Mouse (Mus musculus) limb, embryonic 14.5 days (tissue): Measurements from ENCODE around the gene Gm3376. TPM values are rescaled to one million over a fixed set of nuclear protein-coding genes. Genes with fewer than 3 reads are reported as not detected.
"Not testable (repeated sequence)": the region's sequence is repeated elsewhere in the genome, so short reads cannot be mapped to it uniquely, and the experiment has no call there.

Source experiments
- ATAC-seq: fragments of 200-750 bp; cut with Nextera tagmentation; 2 replicates; pipeline ENCODE4 v1.8.0; 2017; ENCODE audit warnings: low read depth, moderate number of reproducible peaks, moderate TSS enrichment; ENCODE audit not compliant: low FRiP score
- DNase-seq: peaks from one replicate; pipeline ENCODE4 v3.0.0-alpha.2; 2015; ENCODE audit warnings: low spot score
- H3K27ac ChIP-seq: fragments of 300-500 bp; sonication (generic); replicated peaks from 2 replicates; pipeline ENCODE4 v1.5.1; 2014; ENCODE audit warnings: low read depth, mild to moderate bottlenecking, low read length, moderate library complexity, mixed read lengths
- H3K27me3 ChIP-seq: fragments of 300-500 bp; sonication (generic); 2 replicates; pipeline ENCODE4 v1.6.1; 2014; ENCODE audit warnings: low read length, mixed read lengths; ENCODE audit not compliant: control insufficient read depth, insufficient read depth
- H3K36me3 ChIP-seq: fragments of 300-500 bp; sonication (generic); 2 replicates; pipeline ENCODE4 v1.6.1; 2014; ENCODE audit warnings: mild to moderate bottlenecking, low read length, moderate library complexity, mixed read lengths; ENCODE audit not compliant: control insufficient read depth, insufficient read depth
- H3K4me1 ChIP-seq: fragments of 300-500 bp; sonication (generic); 2 replicates; pipeline ENCODE4 v1.6.1; 2014; ENCODE audit warnings: antibody characterized with exemption, low read length, mixed read lengths; ENCODE audit not compliant: control insufficient read depth, insufficient read depth
- H3K4me2 ChIP-seq: fragments of 300-500 bp; sonication (generic); replicated peaks from 2 replicates; pipeline ENCODE4 v1.6.1; 2014; ENCODE audit warnings: low read depth, mild to moderate bottlenecking, low read length, moderate library complexity; ENCODE audit not compliant: severe bottlenecking
- H3K4me3 ChIP-seq: fragments of 300-500 bp; sonication (generic); replicated peaks from 2 replicates; pipeline ENCODE4 v1.5.1; 2014; ENCODE audit warnings: low read length
- H3K9ac ChIP-seq: fragments of 300-500 bp; sonication (generic); 2 replicates; pipeline ENCODE4 v1.6.1; 2014; ENCODE audit warnings: mild to moderate bottlenecking, low read depth, low read length, moderate library complexity; ENCODE audit not compliant: severe bottlenecking
- H3K9me3 ChIP-seq: fragments of 300-500 bp; sonication (generic); 2 replicates; pipeline ENCODE4 v1.6.1; 2016; ENCODE audit warnings: low read length; ENCODE audit not compliant: control insufficient read depth
- WGBS: fragments of 180-500 bp; shearing (Covaris S2); extraction: QIAGEN DNeasy Blood & Tissue Kit; methylation state at CpG from one replicate; pipeline ENCODE4 v1.1.7; 2014; 5-methylcytosine and 5-hydroxymethylcytosine counted together
- polyA plus RNA-seq, 2 experiments: library from polyadenylated mRNA; depleted of rRNA in 1 of 2; stranded (reverse) in 1 of 2; unstranded in 1 of 2; fragments of >200 nt; fragmentation: Nextera tagmentation in 1 of 2; extraction: Ambion mirVana in 1 of 2; gene quantifications; 2 replicates each; pipeline versions ENCODE4 v1.2.1 to v1.2.3; 2012 to 2014

Gene Gm3376
- polyA plus RNA-seq (2012; rRNA removed): not detected in 2 replicates
- polyA plus RNA-seq (2014; fragmentation: Nextera tagmentation; extraction: Ambion mirVana): not detected in 2 replicates

- not testable (repeated sequence) for H3K9ac ChIP-seq, H3K4me3 ChIP-seq, H3K27ac ChIP-seq, ATAC-seq, H3K27me3 ChIP-seq, H3K4me1 ChIP-seq, H3K9me3 ChIP-seq, H3K4me2 ChIP-seq, DNase-seq, H3K36me3 ChIP-seq
- WGBS: no CpG with 5 or more reads among the region's 9 CpGs
Measured at GRCm38 (mm10) chrY:3771373-3771772, at the start of gene Gm3376. Gene Gm3376 (plus strand): TSS chrY:3771673.
